Mouse (Mus musculus) liver, postnatal 0 days (tissue): ENCODE results near the gene Hmcn1. TPM values are rescaled to one million over a fixed set of nuclear protein-coding genes. Genes with fewer than 3 reads are reported as not detected.

Source experiments
- ATAC-seq: fragments of 200-750 bp; cut with Nextera tagmentation; 2 replicates; pipeline ENCODE4 v1.8.0; 2017; ENCODE audit warnings: mild to moderate bottlenecking, moderate library complexity
- DNase-seq: peaks from one replicate; pipeline ENCODE4 v3.0.0-alpha.2; 2016
- H3K27ac ChIP-seq: fragments of 300-500 bp; sonication (generic); 2 replicates; pipeline ENCODE4 v1.5.1; 2014; ENCODE audit warnings: antibody characterized with exemption, moderate library complexity, mild to moderate bottlenecking, low read depth
- H3K27me3 ChIP-seq: fragments of 300-500 bp; sonication (generic); 2 replicates; pipeline ENCODE4 v1.6.1; 2014; ENCODE audit warnings: low read length, control low read depth, mixed read lengths; ENCODE audit not compliant: insufficient read depth
- H3K36me3 ChIP-seq: fragments of 300-500 bp; sonication (generic); replicated peaks from 2 replicates; pipeline ENCODE4 v1.6.1; 2014; ENCODE audit warnings: mild to moderate bottlenecking, control low read depth, low read length, moderate library complexity, mixed read lengths; ENCODE audit not compliant: insufficient read depth
- H3K4me1 ChIP-seq: fragments of 300-500 bp; sonication (generic); 2 replicates; pipeline ENCODE4 v1.6.1; 2014; ENCODE audit warnings: antibody characterized with exemption, mild to moderate bottlenecking, control low read depth; ENCODE audit not compliant: insufficient read depth
- H3K4me2 ChIP-seq: fragments of 300-500 bp; sonication (generic); 2 replicates; pipeline ENCODE4 v1.6.1; 2014; ENCODE audit warnings: low read depth, mild to moderate bottlenecking, low read length, moderate library complexity, mixed read lengths
- H3K4me3 ChIP-seq: fragments of 300-500 bp; sonication (generic); 2 replicates; pipeline ENCODE4 v1.5.1; 2014; ENCODE audit warnings: low read depth, low read length
- H3K9ac ChIP-seq: fragments of 300-500 bp; sonication (generic); replicated peaks from 2 replicates; pipeline ENCODE4 v1.6.1; 2014; ENCODE audit warnings: mild to moderate bottlenecking, moderate library complexity
- H3K9me3 ChIP-seq: fragments of 300-500 bp; sonication (generic); 2 replicates; pipeline ENCODE4 v1.6.1; 2016; ENCODE audit warnings: mild to moderate bottlenecking, control low read depth, low read length, mixed read lengths
- CTCF ChIP-seq: sonication (generic); IDR thresholded peaks from 2 replicates; pipeline ENCODE4 v1.5.1; 2016; ENCODE audit warnings: antibody characterized with exemption, low read depth
- EP300 ChIP-seq: IDR thresholded peaks from 2 replicates; pipeline ENCODE4 v1.6.1; 2016; ENCODE audit warnings: antibody characterized with exemption, low read depth, mild to moderate bottlenecking
- WGBS: fragments of 180-500 bp; shearing (Covaris S2); extraction: QIAGEN DNeasy Blood & Tissue Kit; methylation state at CpG from one replicate; pipeline ENCODE4 v1.1.7; 2014; ENCODE audit not compliant: insufficient replicate concordance; 5-methylcytosine and 5-hydroxymethylcytosine counted together
- polyA plus RNA-seq: library from polyadenylated mRNA; unstranded; fragments of >200 nt; fragmentation: Nextera tagmentation; extraction: Ambion mirVana; gene quantifications from 2 replicates; pipeline ENCODE4 v1.2.1, GENCODE M21; 2015

Hmcn1 gene
- polyA plus RNA-seq, 1 experiment from 2014 or later, result 2.4 TPM

GRCm38 (mm10) chr1:150570562-150571156 lies 422.6 kb downstream of the Hmcn1 start:
- WGBS, result 68% methylated on average over 4 of the region's 4 CpGs
- TF ChIP-seq EP300 (no peak), CTCF (no peak)

GRCm38 (mm10) chr1:150569820-150570543 lies 423.3 kb downstream of the Hmcn1 start:
- Histone ChIP-seq H3K36me3 (no peaks in the 10 kb centered on the region), H3K27ac (no peak overlapping the region), H3K4me2 (no peak overlapping the region), H3K9me3 (no peaks in the 10 kb centered on the region), H3K4me3 (no peak overlapping the region), H3K9ac (no peak overlapping the region), H3K4me1 (no peaks in the 10 kb centered on the region), H3K27me3 (no peaks in the 10 kb centered on the region)
- ATAC-seq (no peak), DNase-seq (no peak)
- WGBS, result 87% methylated on average over 5 of the region's 5 CpGs
- TF ChIP-seq CTCF (no peak), EP300 (no peak)

More at GRCm38 (mm10) chr1:150570562-150571156, 422.6 kb downstream of the Hmcn1 start:
- Histone ChIP-seq H3K36me3 (no peaks in the 10 kb centered on the region), H3K4me2 (no peak overlapping the region), H3K9ac (no peak overlapping the region), H3K27ac (no peak overlapping the region), H3K4me3 (no peak overlapping the region), H3K4me1 (no peaks in the 10 kb centered on the region), H3K27me3 (no peaks in the 10 kb centered on the region), H3K9me3 (no peaks in the 10 kb centered on the region)
- ATAC-seq (no peak), DNase-seq (no peak)

- 75% methylated on average over 4 of the region's 4 CpGs for WGBS
- ATAC-seq, result no peak
Measured at GRCm38 (mm10) chr1:150566287-150566686, 426.9 kb downstream of the Hmcn1 start.

GRCm38 (mm10) chr1:150556621-150557020 lies 436.6 kb downstream of the Hmcn1 start:
- no peak overlapping the region for H3K9ac ChIP-seq
- no peak overlapping the region for H3K4me2 ChIP-seq
- no peak overlapping the region for H3K4me3 ChIP-seq
- 54% methylated on average over 3 of the region's 3 CpGs for WGBS
- no peaks in the 10 kb centered on the region for H3K27me3 ChIP-seq
- DNase-seq (no peak), ATAC-seq (no peak)
- no peaks in the 10 kb centered on the region for H3K9me3 ChIP-seq
- no peak overlapping the region for H3K27ac ChIP-seq
- TF ChIP-seq EP300 (no peak), CTCF (no peak)
- H3K36me3 ChIP-seq, result no peaks in the 10 kb centered on the region
- H3K4me1 ChIP-seq, result no peaks in the 10 kb centered on the region

More at GRCm38 (mm10) chr1:150566287-150566686, 426.9 kb downstream of the Hmcn1 start:
- Histone ChIP-seq H3K4me3 (no peak overlapping the region), H3K36me3 (no peaks in the 10 kb centered on the region), H3K4me2 (no peak overlapping the region), H3K9me3 (no peaks in the 10 kb centered on the region), H3K9ac (no peak overlapping the region), H3K4me1 (no peaks in the 10 kb centered on the region), H3K27ac (no peak overlapping the region), H3K27me3 (no peaks in the 10 kb centered on the region)
- TF ChIP-seq EP300 (no peak), CTCF (no peak)
- no peak for DNase-seq

GRCm38 (mm10) chr1:150551390-150551789 lies 441.8 kb downstream of the Hmcn1 start:
- DNase-seq (no peak), ATAC-seq (no peak)
- H3K36me3 ChIP-seq, result no peaks in the 10 kb centered on the region
- H3K4me3 ChIP-seq, result no peak overlapping the region
- 85% methylated on average over 1 of the region's 1 CpGs for WGBS
- H3K27ac ChIP-seq, result no peak overlapping the region
- no peaks in the 10 kb centered on the region for H3K9me3 ChIP-seq
- no peaks in the 10 kb centered on the region for H3K27me3 ChIP-seq
- TF ChIP-seq CTCF (no peak), EP300 (no peak)
- H3K4me2 ChIP-seq, result no peak overlapping the region
- no peak overlapping the region for H3K9ac ChIP-seq
- no peaks in the 10 kb centered on the region for H3K4me1 ChIP-seq

- Histone ChIP-seq H3K4me2 (no peak overlapping the region), H3K9me3 (no peaks in the 10 kb centered on the region), H3K27me3 (no peaks in the 10 kb centered on the region), H3K4me1 (no peaks in the 10 kb centered on the region), H3K27ac (no peak overlapping the region), H3K4me3 (no peak overlapping the region), H3K36me3 (no peaks in the 10 kb centered on the region), H3K9ac (no peak overlapping the region)
- 67% methylated on average over 3 of the region's 3 CpGs for WGBS
- DNase-seq (no peak), ATAC-seq (no peak)
- TF ChIP-seq EP300, result no peak
- no peak for TF ChIP-seq CTCF
Measured at GRCm38 (mm10) chr1:150546463-150546862, 446.8 kb downstream of the Hmcn1 start.
